In genomic region chr3:104541139-104542064, GRCm38 (mm10) we compare ENCODE assay signal across 8 mouse cellular contexts. TPM values are rescaled to one million over a fixed set of nuclear protein-coding genes. Genes with fewer than 3 reads are reported as not detected.
DNase-seq lines count a peak whose midpoint lies in the region; ATAC-seq and TF ChIP-seq lines count a peak whose summit lies in the region.

No protein-coding gene starts in this region.

- dilution Hi-C loops in CH12.LX (cut with MboI; ENCODE audit: extremely low pct_ligation_motif_present, extremely low pct_unique_long_range_greater_than_20kb, low sequenced_read_pairs) = no loop called here

- H3K4me1 ChIP-seq in CH12.LX (ENCODE audit: control insufficient read depth in 1 of 2, insufficient read depth in 2 of 2) = peaks cover 0 to 6% of the 10 kb centered on the region in 2 experiments; a peak in 2 of 4 replicates
- H3K4me1 ChIP-seq in forebrain, embryonic 13.5 days = peaks cover 13% of the 10 kb centered on the region
- peaks cover 11% of the 10 kb centered on the region; the same call in 1 of the 2 replicates for H3K4me1 ChIP-seq in heart, postnatal 0 days (ENCODE audit: control insufficient read depth, insufficient read depth)
- peaks cover 5% of the 10 kb centered on the region; the same call in 1 of the 2 replicates for H3K4me1 ChIP-seq in liver, postnatal 0 days (ENCODE audit: insufficient read depth)
- peaks cover 9% of the 10 kb centered on the region; the same call in 1 of the 2 replicates for H3K4me1 ChIP-seq in olfactory bulb, adult 2 months (ENCODE audit: control insufficient read depth, insufficient read depth, low read length)

- H3K4me3 ChIP-seq in CH12.LX (replicated peaks in 1 of 3; ENCODE audit: low read depth in 2 of 3, low read length in 2 of 3, poor library complexity in 1 of 3) = no peak overlapping the region
- peak overlapping the region; percentile 27 for H3K4me3 ChIP-seq in forebrain, embryonic 13.5 days
- peak overlapping the region; percentile 15 for H3K4me3 ChIP-seq in heart, postnatal 0 days (ENCODE audit: low read depth, low read length)
- H3K4me3 ChIP-seq in liver, postnatal 0 days (ENCODE audit: low read depth, low read length) = no peak overlapping the region
- H3K4me3 ChIP-seq in olfactory bulb, adult 2 months (ENCODE audit: insufficient read depth, low read depth, low read length) = no peak overlapping the region

- TF ChIP-seq RAD21 in CH12.LX (IDR thresholded peaks at IDR 0.05; ENCODE audit: low read depth, low read length) = peak; percentile 78

- in situ Hi-C loops in CH12.LX (cut with MboI; ENCODE audit: low pct_ligation_motif_present, low pct_unique_long_range_greater_than_20kb, low sequenced_read_pairs) = loop anchor here (5.0 kb wide), 1 partner anchor 141 kb away; no protein-coding TSS in a partner anchor

- ATAC-seq in forebrain, embryonic 13.5 days = peak; percentile 59; the same call in 1 of the 2 replicates
- peak; percentile 78; the same call in 1 of the 2 replicates for ATAC-seq in heart, postnatal 0 days (ENCODE audit: insufficient read depth, low read depth)
- peak; percentile 64 for ATAC-seq in liver, postnatal 0 days

- H3K9me3 ChIP-seq in CH12.LX (replicated peaks; ENCODE audit: low read length) = no peaks in the 10 kb centered on the region
- H3K9me3 ChIP-seq in forebrain, embryonic 13.5 days (replicated peaks) = no peaks in the 10 kb centered on the region
- no peaks in the 10 kb centered on the region for H3K9me3 ChIP-seq in heart, postnatal 0 days (replicated peaks; ENCODE audit: control insufficient read depth, low read length)
- H3K9me3 ChIP-seq in liver, postnatal 0 days (ENCODE audit: low read length) = no peaks in the 10 kb centered on the region

- no peaks in the 10 kb centered on the region for H3K36me3 ChIP-seq in CH12.LX (replicated peaks in 1 of 2; ENCODE audit: control insufficient read depth in 1 of 2, insufficient read depth in 1 of 2, low read length in 1 of 2)
- no peaks in the 10 kb centered on the region for H3K36me3 ChIP-seq in forebrain, embryonic 13.5 days (ENCODE audit: poor library complexity, severe bottlenecking)
- H3K36me3 ChIP-seq in heart, postnatal 0 days (replicated peaks; ENCODE audit: control insufficient read depth, insufficient read depth, low read length) = no peaks in the 10 kb centered on the region
- no peaks in the 10 kb centered on the region for H3K36me3 ChIP-seq in liver, postnatal 0 days (replicated peaks; ENCODE audit: insufficient read depth, low read length)

- H3K27me3 ChIP-seq in CH12.LX (replicated peaks) = no peaks in the 10 kb centered on the region
- no peaks in the 10 kb centered on the region for H3K27me3 ChIP-seq in forebrain, embryonic 13.5 days
- no peaks in the 10 kb centered on the region for H3K27me3 ChIP-seq in heart, postnatal 0 days (ENCODE audit: control insufficient read depth, insufficient read depth, low read length)
- H3K27me3 ChIP-seq in liver, postnatal 0 days (ENCODE audit: insufficient read depth, low read length) = no peaks in the 10 kb centered on the region

- H3K4me2 ChIP-seq in CH12.LX (ENCODE audit: insufficient read depth, low read depth, poor library complexity, severe bottlenecking) = no peak overlapping the region
- H3K4me2 ChIP-seq in forebrain, embryonic 13.5 days = peak overlapping the region; percentile 59
- H3K4me2 ChIP-seq in heart, postnatal 0 days (ENCODE audit: low read depth, low read length) = peak overlapping the region; percentile 59
- H3K4me2 ChIP-seq in liver, postnatal 0 days (ENCODE audit: low read depth, low read length) = peak overlapping the region; percentile 57

- 7% methylated on average over 21 of the region's 21 CpGs for WGBS in forebrain, embryonic 13.5 days
- 11% methylated on average over 21 of the region's 21 CpGs for WGBS in heart, postnatal 0 days
- 27% methylated on average over 21 of the region's 21 CpGs for WGBS in liver, postnatal 0 days (ENCODE audit: insufficient replicate concordance)
- WGBS in olfactory bulb, adult 2 months = 19% methylated on average over 21 of the region's 21 CpGs

- DNase-seq in CH12.LX (ENCODE audit: extremely low read depth) = peak; percentile 45
- peak; percentile 27 for DNase-seq in c-Kit-positive CD71-positive TER-119-positive erythroid progenitor cells, embryonic 14.5 days (ENCODE audit: low spot score)
- peak; percentile 84 for DNase-seq in heart, postnatal 0 days (ENCODE audit: low spot score)
- DNase-seq in layer of hippocampus, adult 11-12 months (ENCODE audit: low spot score) = peak; percentile 85
- DNase-seq in liver, postnatal 0 days = peak; percentile 76
- DNase-seq in thymus, adult 18-20 months = peak; percentile 58 to 69

- no peak for TF ChIP-seq EP300 in CH12.LX (IDR thresholded peaks at IDR 0.05; ENCODE audit: low read length)
- no peak for TF ChIP-seq EP300 in heart, postnatal 0 days (IDR thresholded peaks at IDR 0.05; ENCODE audit: low read depth)
- TF ChIP-seq EP300 in liver, postnatal 0 days (IDR thresholded peaks at IDR 0.05; ENCODE audit: low read depth) = no peak

- H3K9ac ChIP-seq in CH12.LX (ENCODE audit: insufficient read depth, low read depth) = no peak overlapping the region
- H3K9ac ChIP-seq in forebrain, embryonic 13.5 days = peak overlapping the region; percentile 48
- no peak overlapping the region; the same call in 1 of the 2 replicates for H3K9ac ChIP-seq in heart, postnatal 0 days (replicated peaks; ENCODE audit: low read depth, low read length)
- 0 out of 2 replicates have a peak overlapping the region, but pooled peaks have one; percentile 26 for H3K9ac ChIP-seq in liver, postnatal 0 days (replicated peaks)

- H3K79me2 ChIP-seq in CH12.LX (replicated peaks; ENCODE audit: control insufficient read depth, extremely low read depth, insufficient read depth, poor library complexity, severe bottlenecking) = no peaks in the 10 kb centered on the region

- H3K27ac ChIP-seq in CH12.LX (ENCODE audit: insufficient read depth, low read depth) = no peak overlapping the region
- H3K27ac ChIP-seq in forebrain, embryonic 13.5 days = no peak overlapping the region
- H3K27ac ChIP-seq in heart, postnatal 0 days (ENCODE audit: low read depth) = peak overlapping the region; percentile 69
- H3K27ac ChIP-seq in liver, postnatal 0 days (ENCODE audit: low read depth) = peak overlapping the region; percentile 59
- H3K27ac ChIP-seq in olfactory bulb, adult 2 months (ENCODE audit: insufficient read depth, low read depth, low read length) = peak overlapping the region; percentile 61; the same call in 1 of the 2 replicates

- TF ChIP-seq POLR2A in CH12.LX (IDR thresholded peaks at IDR 0.05; ENCODE audit: low read depth, low read length) = no peak
- TF ChIP-seq POLR2A in olfactory bulb, adult 2 months (IDR thresholded peaks at IDR 0.05; ENCODE audit: insufficient read depth, low read depth, low read length) = no peak

- peak in 1 of 2 experiments; percentile 82; a peak in 2 of 4 replicates for TF ChIP-seq CTCF in CH12.LX (conservative IDR thresholded peaks at IDR 0.05 in 1 of 2, IDR thresholded peaks at IDR 0.05 in 1 of 2; ENCODE audit: low read depth in 2 of 2, low read length in 2 of 2)
- TF ChIP-seq CTCF in heart, postnatal 0 days (IDR thresholded peaks at IDR 0.05; ENCODE audit: low read depth) = peak; percentile 92
- TF ChIP-seq CTCF in liver, postnatal 0 days (IDR thresholded peaks at IDR 0.05; ENCODE audit: low read depth) = peak; percentile 90
- peak; percentile 51 for TF ChIP-seq CTCF in olfactory bulb, adult 2 months (IDR thresholded peaks at IDR 0.05; ENCODE audit: insufficient read depth, low read depth, low read length)

TF ChIP-seq in CH12.LX, 34 proteins besides CTCF, POLR2A, EP300 and RAD21:
- TF ChIP-seq MAZ (IDR thresholded peaks at IDR 0.05; ENCODE audit: low read depth, low read length) (no peak), SMC3 (IDR thresholded peaks at IDR 0.05; ENCODE audit: low read depth, low read length) (peak; percentile 78)
TF ChIP-seq in CH12.LX: peak in this region for 1.

RNA-seq across cellular contexts. Expression of gene Lrig2, which starts 29.7 kb away (rescaled TPM):
- total RNA-seq in CH12.LX (2012; rRNA removed) = 4.5 and 5.4 TPM in 2 replicates
- total RNA-seq in CH12.LX (2014; rRNA removed) = 4.6 and 5.1 TPM in 2 replicates
- polyA plus RNA-seq in CH12.LX (2012; ENCODE audit: insufficient read length, low read depth) = 2.8 and 3.4 TPM in 2 replicates
- 23.1 and 24.4 TPM in 2 replicates for polyA plus RNA-seq in forebrain, embryonic 13.5 days (2015; fragmentation: Nextera tagmentation; extraction: Ambion mirVana)
- total RNA-seq in heart, postnatal 0 days (2014; rRNA removed; ENCODE audit: low replicate concordance) = 18.7 TPM in 2 replicates
- polyA plus RNA-seq in heart, postnatal 0 days (2015; fragmentation: Nextera tagmentation; extraction: Ambion mirVana) = 7.2 and 7.4 TPM in 2 replicates
- 2.5 and 2.6 TPM in 2 replicates for polyA plus RNA-seq in liver, postnatal 0 days (2015; fragmentation: Nextera tagmentation; extraction: Ambion mirVana)
- polyA plus RNA-seq in olfactory bulb, adult 2 months (2012; ENCODE audit: insufficient read depth, insufficient read length, low replicate concordance, missing spikeins) = not detected in 2 replicates

Comparison
In these comparisons a context has a peak if more than half of its experiments do, and no peak if none do; other contexts are left out.
1. DNase-seq: peak in every context shown above with its lines; median percentile 85 in layer of hippocampus, adult 11-12 months; 84 in heart, postnatal 0 days; 76 in liver, postnatal 0 days; 64 in thymus, adult 18-20 months; 45 in CH12.LX; 27 in c-Kit-positive CD71-positive TER-119-positive erythroid progenitor cells, embryonic 14.5 days.
2. H3K27ac ChIP-seq: peak in heart, postnatal 0 days (single experiment), liver, postnatal 0 days (single experiment) and olfactory bulb, adult 2 months (single experiment); none in CH12.LX (single experiment) and forebrain, embryonic 13.5 days (single experiment).
3. H3K4me3 ChIP-seq: peak in forebrain, embryonic 13.5 days (single experiment) and heart, postnatal 0 days (single experiment); none in CH12.LX (0 of 3), liver, postnatal 0 days (single experiment) and olfactory bulb, adult 2 months (single experiment).
4. H3K9ac ChIP-seq: peak in forebrain, embryonic 13.5 days (single experiment) and liver, postnatal 0 days (single experiment); none in CH12.LX (single experiment) and heart, postnatal 0 days (single experiment).
5. Peak in every context shown above with its lines, with median percentiles within 50 percentile points of each other: ATAC-seq.